In the genomic region with DNA sequence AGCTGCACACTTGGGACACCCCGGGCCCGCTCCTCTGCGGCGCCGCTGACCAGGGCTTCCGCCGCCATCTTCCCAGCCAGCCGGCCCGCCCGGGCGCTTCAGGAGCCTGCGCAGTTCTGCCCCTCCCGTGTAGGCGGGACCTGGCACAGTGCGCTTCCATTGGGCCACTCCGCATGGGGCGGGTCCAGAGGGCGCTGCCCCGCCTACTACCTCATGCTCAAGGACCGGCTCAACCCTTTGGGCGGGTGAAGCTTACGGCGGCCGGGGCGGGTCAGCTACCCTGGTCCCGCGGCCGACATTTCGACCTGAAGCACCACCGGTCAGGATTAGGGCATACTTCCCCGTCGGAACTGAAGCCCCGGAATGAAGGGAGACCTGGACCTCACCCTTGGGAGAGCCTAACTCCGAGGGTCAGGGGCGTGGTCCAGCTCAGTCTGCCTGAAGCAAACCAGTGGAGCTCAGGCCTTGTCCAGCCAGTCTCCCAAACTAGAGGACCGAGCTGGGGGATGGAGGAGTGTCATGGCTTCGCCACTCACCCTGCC, we compare ENCODE assay signal across 7 mouse cellular contexts. TPM values are rescaled to one million over a fixed set of nuclear protein-coding genes. Genes with fewer than 3 reads are reported as not detected.
DNase-seq lines count a peak whose midpoint lies in the region; ATAC-seq lines count a peak whose summit lies in the region.

Gene Sbf1 (minus strand): TSS at position 122 of the 542 bp plus-strand sequence.

- peak within 1 kb of the TSS; percentile 72 for H3K4me2 ChIP-seq in embryonic facial prominence, embryonic 12.5 days (replicated peaks)
- peak within 1 kb of the TSS; percentile 64 for H3K4me2 ChIP-seq in limb, embryonic 11.5 days (ENCODE audit: low read depth, severe bottlenecking)
- peak within 1 kb of the TSS; percentile 86 for H3K4me2 ChIP-seq in midbrain, embryonic 14.5 days (ENCODE audit: low read length)

- peak within 1 kb of the TSS; percentile 97 for H3K4me3 ChIP-seq in embryonic facial prominence, embryonic 12.5 days
- H3K4me3 ChIP-seq in limb, embryonic 11.5 days (ENCODE audit: low read depth, low read length): peak within 1 kb of the TSS; percentile 96
- peak within 1 kb of the TSS; percentile 95 for H3K4me3 ChIP-seq in midbrain, embryonic 14.5 days (replicated peaks; ENCODE audit: low read depth, low read length)

- H3K36me3 ChIP-seq in embryonic facial prominence, embryonic 12.5 days: no peaks in the 10 kb centered on the region
- no peaks in the 10 kb centered on the region for H3K36me3 ChIP-seq in limb, embryonic 11.5 days (ENCODE audit: control insufficient read depth, insufficient read depth, low read length)
- no peaks in the 10 kb centered on the region for H3K36me3 ChIP-seq in midbrain, embryonic 14.5 days (ENCODE audit: control insufficient read depth, insufficient read depth, low read length)

- H3K27ac ChIP-seq in embryonic facial prominence, embryonic 12.5 days: no peak within 1 kb of the TSS
- H3K27ac ChIP-seq in limb, embryonic 11.5 days (replicated peaks; ENCODE audit: low read depth, low read length): 0 out of 2 replicates have a peak within 1 kb of the TSS, but pooled peaks have one; percentile 12
- peak within 1 kb of the TSS; percentile 72 for H3K27ac ChIP-seq in midbrain, embryonic 14.5 days (replicated peaks; ENCODE audit: low read depth, low read length)

- H3K9ac ChIP-seq in embryonic facial prominence, embryonic 12.5 days: peak within 1 kb of the TSS; percentile 90
- H3K9ac ChIP-seq in limb, embryonic 11.5 days (ENCODE audit: low read length): peak within 1 kb of the TSS; percentile 91
- H3K9ac ChIP-seq in midbrain, embryonic 14.5 days (replicated peaks; ENCODE audit: low read length): peak within 1 kb of the TSS; percentile 84

- WGBS in embryonic facial prominence, embryonic 12.5 days: under 1% methylated on average over 37 of the region's 37 CpGs
- WGBS in limb, embryonic 11.5 days: under 1% methylated on average over 37 of the region's 37 CpGs
- WGBS in midbrain, embryonic 14.5 days: under 1% methylated on average over 37 of the region's 37 CpGs

- peak; percentile 98 for DNase-seq in adrenal gland, postnatal 25 days
- peak; percentile 100 for DNase-seq in heart, adult 11 months
- DNase-seq in kidney, adult 18-20 months: peak; percentile 99
- DNase-seq in limb, embryonic 11.5 days (ENCODE audit: low spot score): peak; percentile 97
- DNase-seq in midbrain, embryonic 14.5 days: peak; percentile 98
- peak; percentile 96 to 98 for DNase-seq in spleen, adult 18-20 months

- no peaks in the 10 kb centered on the region for H3K27me3 ChIP-seq in embryonic facial prominence, embryonic 12.5 days
- no peaks in the 10 kb centered on the region for H3K27me3 ChIP-seq in limb, embryonic 11.5 days (ENCODE audit: control insufficient read depth, insufficient read depth, low read length)
- H3K27me3 ChIP-seq in midbrain, embryonic 14.5 days (ENCODE audit: control insufficient read depth, insufficient read depth, low read length): no peaks in the 10 kb centered on the region

- H3K4me1 ChIP-seq in embryonic facial prominence, embryonic 12.5 days: peaks cover 19% of the 10 kb centered on the region
- peaks cover 4% of the 10 kb centered on the region for H3K4me1 ChIP-seq in limb, embryonic 11.5 days (ENCODE audit: control insufficient read depth, insufficient read depth, low read length)
- peaks cover 21% of the 10 kb centered on the region for H3K4me1 ChIP-seq in midbrain, embryonic 14.5 days (ENCODE audit: control insufficient read depth, insufficient read depth, low read length)

- no peaks in the 10 kb centered on the region for H3K9me3 ChIP-seq in embryonic facial prominence, embryonic 12.5 days
- no peaks in the 10 kb centered on the region for H3K9me3 ChIP-seq in limb, embryonic 11.5 days (ENCODE audit: control insufficient read depth, low read length)
- no peaks in the 10 kb centered on the region for H3K9me3 ChIP-seq in midbrain, embryonic 14.5 days (ENCODE audit: control insufficient read depth, low read length)

- ATAC-seq in embryonic facial prominence, embryonic 12.5 days (ENCODE audit: insufficient number of reproducible peaks, insufficient read depth, low FRiP score, low TSS enrichment): peak; percentile 99
- peak; percentile 99 for ATAC-seq in limb, embryonic 11.5 days (ENCODE audit: insufficient number of reproducible peaks, low FRiP score, low TSS enrichment, low read depth)
- peak; percentile 100 for ATAC-seq in midbrain, embryonic 14.5 days (ENCODE audit: low FRiP score, low TSS enrichment)

RNA-seq across cellular contexts. Expression of gene Sbf1, which starts in this region (rescaled TPM):
- 101 and 107 TPM in 2 replicates for total RNA-seq in adrenal gland, postnatal 25 days (2021)
- 60.9 and 61.6 TPM in 2 replicates for polyA plus RNA-seq in embryonic facial prominence, embryonic 12.5 days (2016; fragmentation: Nextera tagmentation; extraction: Ambion mirVana)
- 60.2 and 62.8 TPM in 2 replicates for polyA plus RNA-seq in limb, embryonic 11.5 days (2014; fragmentation: Nextera tagmentation; extraction: Ambion mirVana)
- polyA plus RNA-seq in midbrain, embryonic 14.5 days (2014; fragmentation: Nextera tagmentation; extraction: Ambion mirVana): 103 and 109 TPM in 2 replicates
